Mouse (Mus musculus) CH12.LX (cell line): Measurements from ENCODE around the gene Cdyl2. TPM values are rescaled to one million over a fixed set of nuclear protein-coding genes. Genes with fewer than 3 reads are reported as not detected.

Experiments
- DNase-seq: peaks from one replicate; pipeline ENCODE4 v3.0.0-alpha.2; 2013; ENCODE audit errors: extremely low read depth
- H3K27ac ChIP-seq: 2 replicates; pipeline ENCODE4 v1.5.1; 2012; ENCODE audit warnings: low read depth, mild to moderate bottlenecking, control low read depth, moderate library complexity; ENCODE audit not compliant: insufficient read depth
- H3K27me3 ChIP-seq: replicated peaks from 2 replicates; pipeline ENCODE3; 2012; ENCODE audit warnings: inconsistent platforms
- H3K36me3 ChIP-seq, 2 experiments: replicated peaks in 1 of 2; 2 replicates each; pipeline versions ENCODE3 to v1.6.1; 2012; ENCODE audit warnings: inconsistent platforms in 1 of 2, low read length in 1 of 2, mild to moderate bottlenecking in 1 of 2, mixed read lengths in 1 of 2, moderate library complexity in 1 of 2; ENCODE audit not compliant: control insufficient read depth in 1 of 2, insufficient read depth in 1 of 2
- H3K4me1 ChIP-seq, 2 experiments: 2 replicates each; pipeline ENCODE4 v1.6.1; 2012; ENCODE audit warnings: inconsistent platforms in 1 of 2, moderate library complexity in 1 of 2; ENCODE audit not compliant: insufficient read depth in 2 of 2, control insufficient read depth in 1 of 2
- H3K4me2 ChIP-seq: 2 replicates; pipeline ENCODE4 v1.6.1; 2012; ENCODE audit warnings: low read depth, mild to moderate bottlenecking, control low read depth; ENCODE audit not compliant: poor library complexity, insufficient read depth, severe bottlenecking
- H3K4me3 ChIP-seq, 3 experiments: fragments of 150-350 bp in 1 of 3; sonication (generic) in 1 of 3; replicated peaks in 1 of 3; 2 replicates each; pipeline versions ENCODE3 to v1.5.1; 2011 to 2012; ENCODE audit warnings: low read depth in 2 of 3, low read length in 2 of 3, mild to moderate bottlenecking in 2 of 3, moderate library complexity in 2 of 3, control low read depth in 1 of 3, improper control_type of control experiment in 1 of 3, inconsistent platforms in 1 of 3, mixed read lengths in 1 of 3; ENCODE audit not compliant: poor library complexity in 1 of 3
- H3K79me2 ChIP-seq: replicated peaks from 2 replicates; pipeline ENCODE4 v1.6.1; 2012; ENCODE audit warnings: mild to moderate bottlenecking, moderate library complexity; ENCODE audit not compliant: control insufficient read depth, poor library complexity, insufficient read depth, severe bottlenecking; ENCODE audit errors: extremely low read depth
- H3K9ac ChIP-seq: 2 replicates; pipeline ENCODE4 v1.6.1; 2012; ENCODE audit warnings: low read depth, mild to moderate bottlenecking, control low read depth, moderate library complexity; ENCODE audit not compliant: insufficient read depth
- H3K9me3 ChIP-seq: replicated peaks from 2 replicates; pipeline ENCODE3; 2012; ENCODE audit warnings: low read length, inconsistent platforms, mixed read lengths
- BHLHE40 ChIP-seq: IDR thresholded peaks from 2 replicates; pipeline ENCODE4 v1.6.1; 2011; ENCODE audit warnings: mild to moderate bottlenecking, low read depth, low read length, improper control_type of control experiment
- CHD2 ChIP-seq: IDR thresholded peaks from 2 replicates; pipeline ENCODE4 v1.6.1; 2011; ENCODE audit warnings: low read length, improper control_type of control experiment
- CTCF ChIP-seq, 2 experiments: IDR thresholded peaks in 1 of 2; conservative IDR thresholded peaks in 1 of 2; 2 replicates each; pipeline ENCODE4 v1.5.1; 2011 to 2012; ENCODE audit warnings: low read depth in 2 of 2, low read length in 2 of 2, improper control_type of control experiment in 1 of 2, inconsistent platforms in 1 of 2, mild to moderate bottlenecking in 1 of 2, moderate library complexity in 1 of 2
- E2F4 ChIP-seq: IDR thresholded peaks from 2 replicates; pipeline ENCODE4 v1.6.1; 2011; ENCODE audit warnings: low read depth, low read length, improper control_type of control experiment; ENCODE audit not compliant: insufficient replicate concordance
- EP300 ChIP-seq: IDR thresholded peaks from 2 replicates; pipeline ENCODE4 v1.6.1; 2011; ENCODE audit warnings: low read length, improper control_type of control experiment
- ETS1 ChIP-seq: conservative IDR thresholded peaks from 2 replicates; pipeline ENCODE4 v1.6.1; 2012; ENCODE audit warnings: low read depth, mild to moderate bottlenecking, inconsistent platforms, low read length, improper control_type of control experiment, moderate library complexity
- GABPA ChIP-seq: IDR thresholded peaks from 2 replicates; pipeline ENCODE4 v1.6.1; 2012; ENCODE audit warnings: low read depth, low read length, improper control_type of control experiment, inconsistent platforms; ENCODE audit not compliant: insufficient replicate concordance
- IRF4 ChIP-seq: IDR thresholded peaks from 2 replicates; pipeline ENCODE4 v1.6.1; 2014; ENCODE audit warnings: low read depth, mild to moderate bottlenecking, inconsistent platforms, low read length, improper control_type of control experiment
- JUN ChIP-seq: IDR thresholded peaks from 2 replicates; pipeline ENCODE4 v1.6.1; 2011; ENCODE audit warnings: low read depth, mild to moderate bottlenecking, low read length, improper control_type of control experiment, moderate library complexity; ENCODE audit not compliant: insufficient read depth
- JUND ChIP-seq: conservative IDR thresholded peaks from 2 replicates; pipeline ENCODE4 v1.6.1; 2011; ENCODE audit warnings: low read depth, low read length, improper control_type of control experiment
- KAT2A ChIP-seq: IDR thresholded peaks from 2 replicates; pipeline ENCODE4 v1.6.1; 2012; ENCODE audit warnings: low read length, improper control_type of control experiment, inconsistent platforms; ENCODE audit not compliant: insufficient replicate concordance
- MAX ChIP-seq: IDR thresholded peaks from 2 replicates; pipeline ENCODE4 v1.6.1; 2011; ENCODE audit warnings: low read length, improper control_type of control experiment
- MAZ ChIP-seq: IDR thresholded peaks from 2 replicates; pipeline ENCODE4 v1.6.1; 2012; ENCODE audit warnings: low read depth, mild to moderate bottlenecking, inconsistent platforms, low read length, improper control_type of control experiment, moderate library complexity
- MEF2A ChIP-seq: IDR thresholded peaks from 2 replicates; pipeline ENCODE4 v1.6.1; 2014; ENCODE audit warnings: low read depth, mild to moderate bottlenecking, inconsistent platforms, low read length, improper control_type of control experiment, borderline replicate concordance
- MXI1 ChIP-seq: IDR thresholded peaks from 2 replicates; pipeline ENCODE4 v1.6.1; 2011; ENCODE audit warnings: mild to moderate bottlenecking, low read depth, low read length, improper control_type of control experiment
- NELFE ChIP-seq: IDR thresholded peaks from 2 replicates; pipeline ENCODE4 v1.6.1; 2011; ENCODE audit warnings: low read depth, low read length, improper control_type of control experiment
- NRF1 ChIP-seq: IDR thresholded peaks from 2 replicates; pipeline ENCODE4 v1.6.1; 2014; ENCODE audit warnings: low read depth, mild to moderate bottlenecking, inconsistent platforms, low read length, improper control_type of control experiment, moderate library complexity
- PAX5 ChIP-seq: IDR thresholded peaks from 2 replicates; pipeline ENCODE4 v1.6.1; 2012; ENCODE audit warnings: low read length, inconsistent platforms, mixed read lengths
- POLR2A ChIP-seq: IDR thresholded peaks from 2 replicates; pipeline ENCODE4 v1.6.1; 2011; ENCODE audit warnings: low read depth, mild to moderate bottlenecking, improper control_type of control experiment, low read length
- POLR2AphosphoS2 ChIP-seq: IDR thresholded peaks from 2 replicates; pipeline ENCODE4 v1.6.1; 2011; ENCODE audit warnings: low read depth, low read length, improper control_type of control experiment
- RAD21 ChIP-seq: IDR thresholded peaks from 2 replicates; pipeline ENCODE4 v1.6.1; 2011; ENCODE audit warnings: low read depth, mild to moderate bottlenecking, low read length, improper control_type of control experiment, moderate library complexity
- RCOR1 ChIP-seq: conservative IDR thresholded peaks from 2 replicates; pipeline ENCODE4 v1.6.1; 2012; ENCODE audit warnings: low read depth, mild to moderate bottlenecking, inconsistent platforms, low read length, improper control_type of control experiment
- SMC3 ChIP-seq: IDR thresholded peaks from 2 replicates; pipeline ENCODE4 v1.6.1; 2011; ENCODE audit warnings: low read depth, low read length, improper control_type of control experiment
- TBP ChIP-seq: conservative IDR thresholded peaks from 2 replicates; pipeline ENCODE4 v1.6.1; 2011; ENCODE audit warnings: low read depth, low read length, improper control_type of control experiment
- TCF12 ChIP-seq: IDR thresholded peaks from 2 replicates; pipeline ENCODE4 v1.6.1; 2014; ENCODE audit warnings: low read depth, mild to moderate bottlenecking, inconsistent platforms, low read length, improper control_type of control experiment
- UBTF ChIP-seq: IDR thresholded peaks from 2 replicates; pipeline ENCODE4 v1.6.1; 2012; ENCODE audit warnings: low read depth, mild to moderate bottlenecking, inconsistent platforms, low read length, improper control_type of control experiment, moderate library complexity
- USF1 ChIP-seq: IDR thresholded peaks from 2 replicates; pipeline ENCODE4 v1.6.1; 2014; ENCODE audit warnings: low read depth, mild to moderate bottlenecking, inconsistent platforms, low read length, improper control_type of control experiment
- USF2 ChIP-seq: conservative IDR thresholded peaks from 2 replicates; pipeline ENCODE4 v1.6.1; 2011; ENCODE audit warnings: low read depth, low read length, improper control_type of control experiment
- ZC3H11A ChIP-seq: IDR thresholded peaks from 2 replicates; pipeline ENCODE4 v1.6.1; 2012; ENCODE audit warnings: low read depth, mild to moderate bottlenecking, inconsistent platforms, low read length, improper control_type of control experiment
- ZMIZ1 ChIP-seq: IDR thresholded peaks from 2 replicates; pipeline ENCODE4 v1.6.1; 2012; ENCODE audit warnings: low read depth, mild to moderate bottlenecking, inconsistent platforms, low read length, improper control_type of control experiment
- ZNF384 ChIP-seq: IDR thresholded peaks from 2 replicates; pipeline ENCODE4 v1.6.1; 2012; ENCODE audit warnings: low read depth, low read length, improper control_type of control experiment, inconsistent platforms
- dilution Hi-C: fragments of 300-500 bp; cut with MboI; formaldehyde crosslinking; loops from 2 replicates; pipeline ENCODE4 v1.14.3; 2020; ENCODE audit warnings: low sequenced_read_pairs; ENCODE audit not compliant: extremely low pct_unique_long_range_greater_than_20kb, extremely low pct_ligation_motif_present
- in situ Hi-C: fragments of 300-500 bp; cut with MboI; formaldehyde crosslinking; loops from 3 replicates; pipeline ENCODE4 v1.14.3; 2019; ENCODE audit warnings: low sequenced_read_pairs, low pct_ligation_motif_present, low pct_unique_long_range_greater_than_20kb, mixed read lengths
- polyA plus RNA-seq: library from polyadenylated mRNA; unstranded; fragments of >175 nt; gene quantifications from 2 replicates; pipeline ENCODE4 v1.2.1, GENCODE M21; 2012; ENCODE audit warnings: low read depth; ENCODE audit not compliant: insufficient read length
- total RNA-seq, 2 experiments: library from RNA; depleted of rRNA; stranded (reverse); fragments of 300-350 nt in 1 of 2; fragments of >200 nt in 1 of 2; gene quantifications; 2 replicates each; pipeline ENCODE4 v1.2.3; 2012 to 2014

Gene Cdyl2
- total and polyA plus RNA-seq, 3 experiments, result 4.4 to 9.4 (median 6.9) TPM

GRCm38 (mm10) chr8:116637998-116638397, 94.8 kb downstream of the Cdyl2 start:
- H3K4me1 ChIP-seq, result peaks cover 29 to 74% of the 10 kb centered on the region in 2 experiments
- H3K4me2 ChIP-seq, result peak overlapping the region; percentile 80
- DNase-seq, result peak; percentile 56
- H3K9me3 ChIP-seq, result no peaks in the 10 kb centered on the region
- no peaks in the 10 kb centered on the region for H3K27me3 ChIP-seq
- no peaks in the 10 kb centered on the region for H3K79me2 ChIP-seq
- in situ Hi-C loops, result no loop called here
- H3K27ac ChIP-seq, result peak overlapping the region; percentile 95
- H3K4me3 ChIP-seq, result peak overlapping the region in 2 of 3 experiments; percentile 26 to 48
- dilution Hi-C loops, result no loop called here
- 0 out of 2 replicates have a peak overlapping the region, but pooled peaks have one; percentile 13 for H3K9ac ChIP-seq
- TF ChIP-seq POLR2A, result peak; percentile 27; the same call in 1 of the 2 replicates
- TF ChIP-seq IRF4, result peak; percentile 70; the same call in 1 of the 2 replicates
- TF ChIP-seq ZNF384, result no peak
- TF ChIP-seq USF1, result no peak
- 0 out of 2 replicates have a peak, but pooled peaks have one; percentile 47 for TF ChIP-seq TCF12
- TF ChIP-seq CHD2, result no peak
- peak; percentile 67 for TF ChIP-seq ETS1
- no peak for TF ChIP-seq EP300
- peak; percentile 92 for TF ChIP-seq BHLHE40
- H3K36me3 ChIP-seq, result no peaks in the 10 kb centered on the region

DNA sequence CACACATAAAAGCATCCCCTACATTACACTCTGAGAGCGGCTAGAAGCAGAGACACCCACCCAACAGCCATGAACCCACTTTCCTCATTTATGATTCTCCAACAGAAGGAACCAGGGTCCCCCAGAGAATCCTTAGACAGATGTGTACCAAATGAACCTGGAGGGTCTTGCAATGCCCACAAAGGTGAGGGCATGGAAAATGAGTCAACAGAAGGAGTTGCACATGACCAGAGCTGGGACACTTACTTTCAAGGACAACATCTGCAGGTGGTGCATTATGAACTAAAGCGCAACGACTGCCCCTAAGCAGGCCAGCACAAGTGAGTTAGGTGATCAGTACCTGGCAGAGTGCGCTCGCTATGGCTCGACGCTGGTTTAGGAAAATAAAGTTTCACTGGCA, 95.6 kb downstream of the Cdyl2 start:
- dilution Hi-C loops, result no loop called here
- in situ Hi-C loops, result no loop called here
- Histone ChIP-seq H3K9ac (peak overlapping the region; percentile 12; the same call in 1 of the 2 replicates), H3K36me3 (no peaks in the 10 kb centered on the region), H3K27ac (peak overlapping the region; percentile 95), H3K79me2 (no peaks in the 10 kb centered on the region), H3K4me1 (peaks cover 33 to 77% of the 10 kb centered on the region in 2 experiments), H3K9me3 (no peaks in the 10 kb centered on the region), H3K4me3 (peak overlapping the region; percentile 5 to 33 (median 10)), H3K27me3 (no peaks in the 10 kb centered on the region), H3K4me2 (peak overlapping the region; percentile 80)
- DNase-seq, result no peak
- TF ChIP-seq GABPA, result no peak
- peak; percentile 69; the same call in 1 of the 2 replicates for TF ChIP-seq TCF12
- peak; percentile 64 for TF ChIP-seq EP300
- TF ChIP-seq POLR2AphosphoS2, result no peak
- TF ChIP-seq BHLHE40, result peak; percentile 81
- TF ChIP-seq CHD2, result no peak
- no peak for TF ChIP-seq ZC3H11A
- TF ChIP-seq NELFE, result no peak
- no peak for TF ChIP-seq TBP
- TF ChIP-seq PAX5, result no peak
- no peak for TF ChIP-seq USF1
- peak; percentile 24; the same call in 1 of the 2 replicates for TF ChIP-seq IRF4
- TF ChIP-seq MAX, result no peak
- no peak for TF ChIP-seq RAD21
- no peak for TF ChIP-seq JUND
- TF ChIP-seq NRF1, result no peak
- no peak for TF ChIP-seq ZNF384
- TF ChIP-seq ZMIZ1, result no peak
- no peak for TF ChIP-seq MAZ
- no peak for TF ChIP-seq KAT2A
- no peak for TF ChIP-seq UBTF
- TF ChIP-seq SMC3, result no peak
- no peak for TF ChIP-seq MXI1
- TF ChIP-seq JUN, result peak; percentile 12; the same call in 1 of the 2 replicates
- no peak for TF ChIP-seq E2F4
- no peak for TF ChIP-seq CTCF (conservative IDR thresholded peaks at IDR 0.05 in 1 of 2, IDR thresholded peaks at IDR 0.05 in 1 of 2; ENCODE audit: low read depth in 2 of 2, low read length in 2 of 2)
- TF ChIP-seq RCOR1, result no peak
- peak; percentile 47 for TF ChIP-seq ETS1
- no peak for TF ChIP-seq MEF2A
- no peak for TF ChIP-seq POLR2A
- no peak for TF ChIP-seq USF2
